Mouse (Mus musculus) CD4-positive naive resting alpha-beta T cell, adult 57 days (primary cell): Measurements from ENCODE around the gene Rab3a. TPM values are rescaled to one million over a fixed set of nuclear protein-coding genes. Genes with fewer than 3 reads are reported as not detected.

Experiments used
- total RNA-seq: library from RNA; stranded (reverse); gene quantifications from one replicate; pipeline ENCODE4 v1.2.4, GENCODE M21; 2023

The Rab3a gene
- total RNA-seq: 7.0 TPM

DNA sequence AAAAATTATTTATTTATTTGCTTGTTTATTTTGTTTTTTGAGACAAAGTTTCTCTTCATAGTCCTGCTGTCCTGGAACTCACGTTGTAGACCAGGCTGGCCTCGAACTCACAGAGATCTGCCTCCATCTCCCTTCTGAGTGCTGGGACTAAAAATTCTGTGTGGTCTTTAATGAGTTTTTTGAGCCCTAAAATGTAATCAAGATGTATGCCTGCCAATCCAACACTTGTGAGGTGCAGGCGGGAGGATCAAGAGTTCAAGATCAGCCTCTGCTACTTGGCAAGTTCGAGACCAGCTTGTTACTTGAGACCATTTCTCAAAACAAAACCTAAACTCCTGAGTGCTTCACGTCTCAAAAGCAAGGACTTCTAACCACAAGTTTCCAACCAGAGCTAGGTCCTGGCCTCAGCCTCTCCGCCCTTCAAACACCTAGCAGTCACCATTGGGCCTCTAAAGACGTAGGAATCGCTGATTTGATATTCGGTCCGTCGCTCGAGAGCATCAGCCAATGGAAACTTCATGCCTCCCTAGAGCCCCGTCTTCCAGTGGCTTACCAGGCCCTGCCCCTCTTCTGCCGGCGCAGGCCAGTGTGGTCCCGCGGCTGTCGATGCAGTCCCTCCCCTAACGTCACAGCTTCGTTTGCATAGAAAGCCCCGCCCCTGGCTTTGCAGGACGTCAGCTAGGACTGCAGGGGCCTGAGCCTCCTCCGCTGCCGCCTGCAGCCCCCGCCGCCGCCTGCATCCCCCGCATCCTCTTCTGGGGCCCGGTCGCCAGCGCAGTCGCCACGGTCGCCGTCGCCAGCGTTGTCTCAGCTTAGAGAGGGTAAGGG is at the start of gene Rab3a:
Rab3a (plus strand) TSS at position 637 of the 828 bp plus-strand sequence.

DNA sequence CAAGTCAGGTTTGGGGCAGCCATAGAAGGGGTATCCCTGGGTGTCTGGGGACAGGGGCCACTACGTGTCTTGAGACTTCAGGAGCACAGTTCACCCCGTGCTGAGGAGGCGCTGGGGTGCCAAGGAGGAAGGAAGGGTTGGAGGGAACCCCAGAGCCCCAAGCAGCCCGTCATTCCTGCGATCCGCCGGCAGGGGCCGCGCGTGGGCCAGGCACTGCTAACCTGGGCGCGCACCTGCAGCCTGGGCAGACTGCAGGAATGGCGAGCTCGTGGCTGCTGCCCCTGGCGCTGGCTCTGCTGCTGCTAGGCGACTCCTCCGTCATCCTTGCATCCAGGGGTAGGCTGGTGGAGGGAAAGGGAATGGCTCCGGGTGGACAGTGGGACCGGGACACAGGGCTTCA is 36.2 kb upstream of the Rab3a start, which contains the start of gene Gm3336:
Gm3336 (plus strand) TSS at position 247 of the 400 bp plus-strand sequence.

DNA sequence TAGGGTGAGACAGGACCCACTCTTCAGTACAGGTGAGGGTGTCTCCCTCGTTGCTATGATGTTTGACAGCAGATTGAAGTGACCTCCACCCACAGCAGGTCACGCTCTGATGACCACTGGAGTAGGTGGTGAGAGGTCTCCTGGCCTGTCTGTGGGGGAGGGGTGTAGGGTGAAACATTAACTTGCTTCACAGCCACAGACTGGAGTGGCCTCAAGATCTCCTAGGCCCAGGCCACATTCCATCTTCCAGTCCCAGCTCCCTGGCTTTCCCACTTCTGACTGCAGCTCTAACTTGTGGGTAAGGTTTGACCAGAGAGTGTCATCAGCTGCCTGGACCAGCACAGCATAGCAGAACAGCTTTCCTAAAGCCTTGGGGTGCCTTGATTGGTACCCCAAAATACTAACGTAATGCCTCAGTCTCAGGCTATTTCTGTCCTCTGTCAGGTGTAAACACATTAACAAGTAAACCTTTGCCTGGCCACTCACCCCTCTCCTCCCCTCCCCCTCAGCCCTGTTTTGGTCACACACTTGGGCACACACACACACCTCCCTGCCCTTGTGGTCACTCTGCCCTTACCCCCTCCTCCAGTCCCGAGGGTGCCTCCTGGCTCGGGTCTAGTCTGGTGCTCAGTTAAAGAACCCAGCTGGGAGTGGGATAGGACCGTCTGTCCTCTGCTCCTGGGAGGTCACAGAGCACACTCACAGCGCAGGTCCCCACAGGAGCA is 30.8 kb upstream of the Rab3a start, which contains the start of gene Pde4c:
Pde4c (plus strand) TSS at position 235 of the 725 bp plus-strand sequence.

DNA sequence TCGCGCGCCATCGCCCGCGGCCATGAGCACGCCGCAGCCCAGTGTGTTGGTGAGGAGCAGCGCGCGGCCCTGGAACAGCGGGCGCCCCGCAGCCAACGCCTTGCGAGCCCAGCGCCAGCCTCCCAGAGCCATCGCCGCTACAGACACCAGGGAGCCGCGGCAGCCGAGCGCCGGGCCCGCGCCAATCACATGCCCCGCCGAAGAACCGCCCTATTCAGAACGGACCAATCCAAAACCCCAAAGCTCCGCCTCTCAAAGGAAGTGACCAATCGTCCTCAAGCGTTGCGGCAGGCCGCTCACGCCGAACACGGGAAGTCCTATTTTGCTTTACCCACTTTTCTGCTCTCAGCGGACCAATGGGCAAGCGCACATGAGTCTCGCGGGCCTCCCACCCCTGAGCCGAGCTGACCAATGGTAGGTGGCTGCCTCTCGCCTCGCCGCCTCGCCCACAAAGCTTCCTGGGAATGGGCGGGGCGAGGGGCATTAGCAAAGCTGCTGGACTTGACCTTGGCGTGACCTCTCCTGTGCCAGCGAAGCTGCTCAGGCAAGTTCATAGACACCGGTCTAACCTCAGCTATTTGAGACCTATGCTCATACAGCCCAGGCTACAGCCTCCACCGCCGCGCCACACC is 6.4 kb downstream of the Rab3a start, which contains the start of gene Mpv17l2:
Mpv17l2 (minus strand) TSS at position 172 of the 632 bp plus-strand sequence.

DNA sequence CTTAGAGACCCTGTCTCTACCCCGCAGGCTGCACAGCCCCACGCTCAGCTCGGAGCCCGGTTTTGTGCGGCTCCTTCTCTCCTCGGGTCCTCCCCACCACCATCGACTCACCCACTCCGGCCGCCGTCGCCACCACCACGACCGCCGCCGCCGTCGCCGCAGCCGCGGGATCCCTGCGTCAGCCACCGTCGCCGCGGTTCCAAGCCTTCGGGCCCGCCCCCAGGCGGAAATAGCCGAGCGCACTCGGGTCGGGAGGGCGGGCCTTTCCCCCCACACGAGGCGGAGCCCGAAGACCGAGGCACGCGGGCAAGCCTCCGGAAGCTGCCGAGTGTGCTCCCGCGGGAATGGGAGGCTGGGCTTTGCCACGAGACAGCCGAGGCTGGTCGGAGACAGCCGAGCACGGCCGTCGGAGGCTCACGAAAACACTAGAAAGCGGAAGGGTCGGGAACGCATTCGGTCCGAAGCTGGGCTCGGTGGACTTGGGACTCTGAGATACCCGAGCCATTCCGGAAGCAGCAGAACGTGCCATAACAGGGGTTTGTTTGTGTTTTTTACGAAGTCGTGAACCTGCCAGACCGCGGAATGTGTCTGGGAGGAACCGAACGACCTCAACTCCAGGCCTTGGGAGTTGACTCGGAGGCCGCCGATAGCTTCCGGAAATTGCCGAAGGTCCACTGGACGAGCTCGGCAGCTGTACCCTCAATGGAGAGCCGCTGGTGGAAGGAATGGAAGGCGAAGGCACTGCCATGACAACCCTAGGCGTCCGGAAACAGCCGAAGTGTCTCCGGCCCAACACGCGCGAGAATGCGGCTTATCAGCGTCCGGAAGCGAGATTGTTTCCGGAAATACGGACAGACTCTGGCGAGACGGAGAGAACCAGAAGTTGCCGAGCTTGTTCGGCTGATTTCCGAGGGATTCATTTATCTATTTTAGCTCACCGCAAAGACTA is 22.3 kb downstream of the Rab3a start, which contains the start of gene Pik3r2:
Pik3r2 (minus strand) TSS at position 218 of the 949 bp plus-strand sequence.

DNA sequence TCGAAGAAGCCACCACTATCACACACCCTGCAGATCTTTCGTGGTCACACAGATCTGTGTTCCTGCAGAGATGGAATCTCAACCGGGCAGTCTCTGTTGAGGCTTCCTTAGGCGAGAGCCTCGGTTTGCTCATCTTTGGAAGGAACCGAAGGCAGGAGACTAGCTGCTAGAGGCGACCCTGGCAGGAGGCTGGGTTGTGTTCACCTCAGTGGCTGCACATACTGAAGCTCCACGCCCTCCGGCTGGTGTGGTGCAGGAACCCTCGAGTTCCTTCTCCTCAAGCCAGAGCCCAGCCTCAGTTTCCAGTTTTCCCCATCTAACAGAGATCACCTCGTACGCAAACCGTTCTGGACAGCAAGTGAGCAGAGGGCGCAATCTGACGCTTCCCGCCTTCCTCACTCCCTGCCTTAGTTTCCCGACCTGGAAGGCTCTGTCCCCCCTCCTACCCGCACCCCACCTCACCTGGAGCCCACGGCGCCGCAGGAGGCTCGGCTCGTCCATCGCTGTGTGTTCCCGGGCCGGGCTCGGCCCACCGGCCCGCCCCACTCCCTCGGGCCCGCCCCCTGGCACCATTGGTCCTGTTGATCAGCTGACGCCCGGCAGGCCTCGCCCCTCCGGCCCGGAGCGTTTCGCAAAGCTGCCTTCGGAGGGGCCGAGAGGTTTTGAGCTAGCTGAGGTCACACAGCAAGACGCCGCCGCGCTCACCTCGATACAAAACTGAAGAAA is 50.2 kb downstream of the Rab3a start, which contains the start of gene Mast3:
Mast3 (minus strand) TSS at position 574 of the 726 bp plus-strand sequence.

DNA sequence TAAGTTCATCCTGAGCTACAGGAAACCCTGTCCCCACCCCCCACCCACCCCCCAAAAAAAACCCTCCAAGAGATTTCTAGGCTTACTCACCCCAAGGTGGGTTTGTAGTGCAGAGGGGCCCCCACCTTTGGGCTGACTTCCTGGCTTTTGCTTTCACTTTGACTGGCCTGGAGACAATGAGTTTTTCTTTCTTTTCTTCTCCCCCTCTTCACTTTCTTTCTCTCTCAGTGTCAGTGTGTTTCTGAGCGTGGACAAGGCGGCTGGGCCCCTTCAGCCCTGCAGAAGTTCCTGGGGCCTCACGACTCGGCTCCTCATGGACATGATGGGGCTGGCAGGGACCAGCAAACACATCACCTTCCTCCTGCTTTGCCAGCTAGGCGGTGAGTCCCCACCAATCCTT is 53.8 kb downstream of the Rab3a start, which contains the start of gene Il12rb1:
Il12rb1 (plus strand) TSS at position 211 of the 400 bp plus-strand sequence.

Other genes with a start within 250 kb of the Rab3a start
- gene Rex1bd, start 247.9 kb upstream of the Rab3a start, total RNA-seq: 58.5 TPM
- 3,579 TPM for gene Uba52, start 243.9 kb upstream of the Rab3a start, total RNA-seq
- gene Fkbp8, start 227.0 kb upstream of the Rab3a start, total RNA-seq: 280 TPM
- gene Kxd1, start 226.7 kb upstream of the Rab3a start, total RNA-seq: 55.7 TPM
- 33.6 TPM for gene Ell, start 215.2 kb upstream of the Rab3a start, total RNA-seq
- gene Isyna1, start 160.3 kb upstream of the Rab3a start, total RNA-seq: 86.9 TPM
- 116 TPM for gene Ssbp4, start 145.8 kb upstream of the Rab3a start, total RNA-seq
- 1.2 TPM for gene Lrrc25, start 138.5 kb upstream of the Rab3a start, total RNA-seq
- gene Gdf15, start 122.2 kb upstream of the Rab3a start, total RNA-seq: not detected
- 2.0 TPM for gene Pgpep1, start 94.3 kb upstream of the Rab3a start, total RNA-seq
- 109 TPM for gene Lsm4, start 81.4 kb upstream of the Rab3a start, total RNA-seq
- gene Jund, start 55.7 kb upstream of the Rab3a start, total RNA-seq: 1,593 TPM
- gene Iqcn, start 51.2 kb upstream of the Rab3a start, total RNA-seq: 9.8 TPM
- not detected for gene Gm3336, start 36.1 kb upstream of the Rab3a start, total RNA-seq
- gene Pde4c, start 31.0 kb upstream of the Rab3a start, total RNA-seq: 0.30 TPM
- gene Mpv17l2, start 6.3 kb downstream of the Rab3a start, total RNA-seq: 19.3 TPM
- gene Pik3r2, start 22.0 kb downstream of the Rab3a start, total RNA-seq: 18.3 TPM
- gene Mast3, start 50.4 kb downstream of the Rab3a start, total RNA-seq: 171 TPM
- 2.2 TPM for gene Il12rb1, start 53.8 kb downstream of the Rab3a start, total RNA-seq
- 38.4 TPM for gene Arrdc2, start 85.0 kb downstream of the Rab3a start, total RNA-seq
- not detected for gene Kcnn1, start 108.6 kb downstream of the Rab3a start, total RNA-seq
- 44.1 TPM for gene Ccdc124, start 119.3 kb downstream of the Rab3a start, total RNA-seq
- gene Slc5a5, start 138.1 kb downstream of the Rab3a start, total RNA-seq: 0.18 TPM
- gene Rpl18a, start 142.7 kb downstream of the Rab3a start, total RNA-seq: 4,793 TPM
- gene Map1s, start 151.3 kb downstream of the Rab3a start, total RNA-seq: 53.1 TPM